Mouse (Mus musculus): ENCODE data around the gene BC048562. TPM values are rescaled to one million over a fixed set of nuclear protein-coding genes. Genes with fewer than 3 reads are reported as not detected.

BC048562 gene
- polyA plus RNA-seq (2012), result not detected in 2 replicates

- TF ChIP-seq GATA1 (IDR thresholded peaks at IDR 0.05; ENCODE audit: low read length), result no peak
Observed at GRCm38 (mm10) chr9:108436182-108436581, at the start of gene BC048562. Gene BC048562, plus strand, starts transcription at chr9:108436482.

DNA sequence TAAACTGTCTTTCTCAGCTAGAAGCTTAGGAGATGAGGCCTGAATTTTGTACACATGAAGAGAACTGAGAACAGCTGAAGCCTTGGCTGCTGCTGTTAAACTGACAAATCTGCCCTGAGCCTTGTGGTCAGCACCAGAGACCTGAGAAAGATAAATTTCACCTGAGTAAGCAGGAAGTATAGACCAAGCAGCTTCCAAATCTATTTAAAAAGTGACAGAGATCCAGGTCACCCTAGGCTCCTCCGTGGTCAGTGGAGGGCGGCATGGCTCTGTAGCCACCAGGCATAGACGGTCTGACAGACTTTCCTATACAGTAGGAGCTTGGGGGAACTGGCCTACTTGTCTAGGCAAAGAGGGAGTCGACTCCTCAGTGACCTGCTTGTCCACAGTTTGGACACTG lies 49.5 kb upstream of the BC048562 start:
- no peak for TF ChIP-seq GATA1 (IDR thresholded peaks at IDR 0.05; ENCODE audit: low read length)

DNA sequence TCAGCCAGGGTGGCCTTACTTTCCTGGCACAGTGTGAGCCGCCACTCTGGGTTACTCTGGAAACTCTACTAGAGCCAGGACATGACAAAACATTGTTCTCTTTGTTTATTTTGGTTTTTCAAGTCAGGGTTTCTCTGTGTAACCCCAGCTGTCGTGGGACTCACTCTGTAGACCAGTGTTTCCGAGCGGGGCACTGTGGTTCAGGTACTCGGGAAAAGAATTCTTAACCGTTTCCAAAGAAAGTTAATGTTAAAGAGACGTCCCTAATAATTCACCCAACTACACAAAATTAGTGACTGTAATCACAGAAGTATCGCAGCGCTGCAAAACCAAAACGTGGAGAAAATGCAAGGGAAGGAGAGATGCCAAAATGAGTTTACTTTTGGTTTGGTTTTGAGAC lies 47.7 kb upstream of the BC048562 start:
- TF ChIP-seq GATA1 (IDR thresholded peaks at IDR 0.05; ENCODE audit: low read length), result no peak

GRCm38 (mm10) chr9:108389220-108389619 lies 47.1 kb upstream of the BC048562 start:
- no peak for TF ChIP-seq GATA1 (IDR thresholded peaks at IDR 0.05; ENCODE audit: low read length)

DNA sequence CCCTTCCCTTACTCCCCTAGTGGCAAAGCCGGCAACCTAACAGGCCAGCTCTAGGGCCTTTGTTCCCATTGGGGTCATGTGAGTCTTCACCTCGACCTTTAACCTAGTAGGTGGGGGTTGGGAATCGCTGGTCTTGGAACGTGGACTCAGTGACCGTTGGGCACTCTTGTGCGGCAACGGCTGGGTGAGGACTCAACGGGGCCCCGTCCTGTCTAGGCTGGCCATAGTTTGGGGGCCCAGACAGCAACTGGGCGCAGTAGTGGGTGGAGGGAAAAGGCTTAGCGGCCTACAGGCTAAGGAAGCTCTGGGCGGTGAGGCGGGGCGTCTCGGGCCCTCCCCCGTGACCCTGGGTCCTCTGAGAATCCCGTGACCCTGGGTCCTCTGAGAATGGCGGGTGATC lies 43.6 kb upstream of the BC048562 start, which contains the start of gene 1700102P08Rik:
TSS of gene 1700102P08Rik (plus strand) at position 130 of the 400 bp plus-strand sequence.
- no peak for TF ChIP-seq GATA1 (IDR thresholded peaks at IDR 0.05; ENCODE audit: low read length)

DNA sequence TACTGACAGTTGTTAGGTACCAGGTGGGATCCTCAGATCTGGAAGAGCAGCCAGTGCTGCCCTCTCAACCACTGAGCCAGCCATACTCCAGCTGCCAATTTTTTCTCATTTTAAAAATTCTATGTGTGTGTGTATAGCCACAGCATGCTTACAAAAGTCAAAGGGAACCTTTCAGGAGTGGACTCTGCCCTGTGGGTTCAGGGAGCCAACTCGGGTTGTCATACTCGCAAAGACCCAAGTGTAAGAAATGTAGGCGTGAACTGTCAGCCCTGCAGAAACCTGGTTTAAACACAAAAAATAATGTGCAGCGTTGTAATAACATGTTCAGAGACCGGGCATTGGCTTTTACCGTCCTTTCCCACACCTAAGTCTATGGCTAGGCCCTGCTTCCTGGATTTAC lies 42.1 kb upstream of the BC048562 start:
- no peak for TF ChIP-seq GATA1 (IDR thresholded peaks at IDR 0.05; ENCODE audit: low read length)

DNA sequence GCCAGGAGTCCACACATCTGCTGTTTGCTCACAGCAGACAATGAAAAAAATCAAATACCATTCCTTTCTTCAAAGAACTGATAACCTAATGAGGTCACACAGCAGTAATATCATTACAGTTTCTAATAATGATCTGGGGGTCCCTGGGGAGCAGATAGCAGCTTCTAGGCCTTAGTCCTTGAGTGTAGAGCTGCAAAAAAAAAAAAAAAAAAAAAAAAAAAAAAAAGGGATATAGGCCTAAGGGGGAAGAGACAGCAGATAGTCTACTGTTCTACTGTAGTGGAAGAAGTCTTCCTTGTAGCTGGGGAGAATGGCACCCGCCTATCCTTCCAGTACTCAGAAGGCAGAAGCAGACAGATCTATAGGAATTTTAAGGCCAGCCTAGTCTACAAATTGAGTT lies 40.9 kb upstream of the BC048562 start:
- no peak for TF ChIP-seq GATA1 (IDR thresholded peaks at IDR 0.05; ENCODE audit: low read length)

DNA sequence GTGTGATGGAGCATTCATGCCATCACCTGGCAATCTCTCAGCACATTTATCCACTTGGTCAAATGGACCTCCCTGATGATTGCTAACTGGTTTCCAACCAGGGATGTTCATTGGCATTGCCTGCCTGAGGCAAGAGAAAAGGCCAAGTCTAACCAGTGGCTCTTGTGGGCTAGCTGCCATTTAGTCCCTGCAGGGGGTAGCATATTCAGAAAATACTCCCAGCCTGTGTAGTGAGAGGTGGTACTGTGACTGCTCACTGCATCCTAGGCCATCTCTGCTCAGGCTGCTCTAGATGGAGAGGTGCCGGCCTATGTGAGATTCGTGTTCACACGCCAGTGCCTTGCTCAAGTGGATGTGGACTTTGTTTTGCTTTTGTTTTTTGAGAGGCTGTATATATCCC lies 38.0 kb upstream of the BC048562 start:
- TF ChIP-seq GATA1 (IDR thresholded peaks at IDR 0.05; ENCODE audit: low read length), result no peak

DNA sequence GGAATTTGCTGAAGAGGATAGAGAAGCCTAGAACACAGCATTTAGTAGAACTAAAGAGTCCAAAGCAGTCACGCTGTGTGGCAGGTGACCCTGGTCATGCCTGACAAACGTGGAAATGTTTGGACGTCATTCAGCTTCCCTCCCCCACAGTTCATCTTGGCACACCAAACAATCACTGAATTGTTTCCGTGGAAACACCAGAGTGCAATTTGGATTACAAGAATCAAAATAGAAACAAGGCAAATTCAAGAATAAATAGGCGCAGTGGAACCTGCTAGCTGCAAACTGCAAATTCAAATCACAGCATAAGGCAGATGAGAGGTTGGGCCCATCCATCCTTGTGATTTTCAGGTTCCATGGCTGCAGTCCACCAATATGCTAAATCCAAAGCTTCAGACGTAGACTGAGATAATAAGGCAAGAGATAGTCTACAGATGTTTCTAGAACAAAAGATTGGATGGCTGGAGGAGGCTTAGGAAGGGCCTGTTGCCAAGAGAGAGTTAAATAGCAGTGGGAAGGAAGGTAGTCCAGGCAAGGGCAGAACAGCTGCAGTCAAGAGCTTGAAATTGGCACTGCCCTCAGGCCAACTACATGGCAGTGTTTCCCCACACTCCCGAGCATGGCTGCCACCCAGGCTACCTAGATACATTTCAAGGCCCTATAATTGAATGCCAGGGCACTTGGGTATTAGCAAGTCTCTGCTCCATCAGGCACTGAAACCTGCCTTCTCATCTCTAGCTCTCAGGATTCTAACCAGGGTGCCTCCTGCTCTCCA lies 34.9 kb upstream of the BC048562 start:
- no peak for TF ChIP-seq GATA1 (IDR thresholded peaks at IDR 0.05; ENCODE audit: low read length)

- no peak for TF ChIP-seq GATA1 (IDR thresholded peaks at IDR 0.05; ENCODE audit: low read length)
Observed at GRCm38 (mm10) chr9:108403081-108403480, 33.2 kb upstream of the BC048562 start.

DNA sequence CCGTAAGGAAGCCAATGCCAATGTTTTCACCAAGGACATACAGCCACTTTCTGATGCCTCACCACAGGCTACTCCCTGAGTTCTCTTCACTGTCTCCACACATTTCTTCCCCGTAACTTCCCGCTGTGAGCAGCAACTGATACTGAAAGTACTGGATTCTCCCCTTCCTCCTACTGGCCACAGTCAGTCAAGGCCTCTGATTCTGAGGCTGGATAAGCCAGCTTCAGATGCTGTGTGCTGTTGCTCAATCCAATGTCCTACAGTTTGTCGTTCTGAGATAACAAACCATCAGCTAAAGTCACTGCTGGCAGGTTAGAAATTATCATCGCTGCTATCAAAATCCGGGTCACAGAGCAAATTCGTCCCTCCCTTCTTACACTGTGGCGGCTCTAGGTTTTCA lies 31.8 kb upstream of the BC048562 start:
- TF ChIP-seq GATA1 (IDR thresholded peaks at IDR 0.05; ENCODE audit: low read length), result no peak

DNA sequence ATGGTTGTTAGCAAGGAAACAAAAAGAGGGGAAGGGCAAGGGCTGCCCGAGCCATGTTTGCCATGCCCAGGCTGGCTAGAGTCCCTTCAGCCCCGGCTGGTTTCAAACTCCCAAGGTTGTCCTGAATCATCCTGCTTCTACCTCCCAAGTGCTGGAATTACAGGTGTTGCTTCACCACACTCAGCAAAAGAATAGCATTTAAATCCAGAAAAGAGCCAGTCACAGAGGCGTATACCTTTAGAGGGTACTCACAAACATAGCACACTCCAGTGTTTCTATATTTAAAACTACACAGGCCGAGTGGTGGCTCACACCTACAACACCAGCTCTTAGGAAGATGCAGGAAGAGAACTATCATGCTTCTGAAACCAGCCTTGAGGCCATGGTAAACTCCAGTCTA lies 26.7 kb upstream of the BC048562 start:
- TF ChIP-seq GATA1 (IDR thresholded peaks at IDR 0.05; ENCODE audit: low read length), result no peak

DNA sequence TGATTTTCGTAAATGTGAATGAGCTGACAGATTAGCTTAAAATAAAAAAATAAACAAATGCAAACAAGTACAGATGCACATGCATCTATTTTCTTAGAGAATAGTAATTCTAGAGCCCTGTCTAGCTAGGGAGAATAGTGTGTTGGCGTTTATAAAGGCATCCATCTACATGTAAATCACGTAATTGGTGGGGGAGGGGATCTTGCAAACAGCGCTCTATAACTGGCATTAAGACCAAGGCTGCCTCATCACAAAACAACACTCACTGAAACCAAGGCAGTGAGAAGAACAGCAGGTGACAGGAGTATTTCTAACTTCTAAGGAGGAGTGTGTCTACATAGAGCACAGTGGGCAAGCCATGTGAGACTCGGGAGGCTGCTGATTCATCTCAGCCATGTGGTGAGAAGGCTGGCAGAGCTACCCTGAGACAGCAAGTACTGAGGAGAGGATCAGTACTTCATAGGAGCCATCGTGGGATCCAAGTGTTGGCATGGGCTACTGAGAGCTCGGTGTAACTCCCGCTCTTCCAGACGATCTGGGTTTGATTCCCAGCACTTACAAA lies 24.8 kb upstream of the BC048562 start:
- TF ChIP-seq GATA1 (IDR thresholded peaks at IDR 0.05; ENCODE audit: low read length), result no peak

GRCm38 (mm10) chr9:108412221-108412620 lies 24.1 kb upstream of the BC048562 start:
- no peak for TF ChIP-seq GATA1 (IDR thresholded peaks at IDR 0.05; ENCODE audit: low read length)

DNA sequence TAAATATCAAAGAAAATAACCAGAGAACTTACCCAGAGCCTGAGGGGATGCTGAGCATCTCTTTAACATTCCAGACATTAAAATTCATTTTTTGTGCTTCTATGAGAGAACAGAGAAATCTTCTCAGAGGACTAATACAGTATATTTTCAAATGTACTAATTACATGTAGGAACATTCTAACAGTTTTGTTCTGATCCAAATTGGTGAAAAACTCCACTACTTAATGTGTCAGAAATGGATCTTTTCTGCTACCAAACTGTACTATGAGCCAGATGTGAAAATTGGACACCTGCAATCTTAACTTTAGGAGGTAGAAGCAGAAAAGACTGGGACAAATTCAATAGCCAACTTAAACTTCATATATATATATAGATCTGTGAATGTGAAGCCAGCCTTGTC lies 7.9 kb upstream of the BC048562 start, which contains the start of gene Ccdc36:
TSS of gene Ccdc36 (minus strand) at position 101 of the 400 bp plus-strand sequence.
- TF ChIP-seq GATA1 (IDR thresholded peaks at IDR 0.05; ENCODE audit: low read length), result no peak

DNA sequence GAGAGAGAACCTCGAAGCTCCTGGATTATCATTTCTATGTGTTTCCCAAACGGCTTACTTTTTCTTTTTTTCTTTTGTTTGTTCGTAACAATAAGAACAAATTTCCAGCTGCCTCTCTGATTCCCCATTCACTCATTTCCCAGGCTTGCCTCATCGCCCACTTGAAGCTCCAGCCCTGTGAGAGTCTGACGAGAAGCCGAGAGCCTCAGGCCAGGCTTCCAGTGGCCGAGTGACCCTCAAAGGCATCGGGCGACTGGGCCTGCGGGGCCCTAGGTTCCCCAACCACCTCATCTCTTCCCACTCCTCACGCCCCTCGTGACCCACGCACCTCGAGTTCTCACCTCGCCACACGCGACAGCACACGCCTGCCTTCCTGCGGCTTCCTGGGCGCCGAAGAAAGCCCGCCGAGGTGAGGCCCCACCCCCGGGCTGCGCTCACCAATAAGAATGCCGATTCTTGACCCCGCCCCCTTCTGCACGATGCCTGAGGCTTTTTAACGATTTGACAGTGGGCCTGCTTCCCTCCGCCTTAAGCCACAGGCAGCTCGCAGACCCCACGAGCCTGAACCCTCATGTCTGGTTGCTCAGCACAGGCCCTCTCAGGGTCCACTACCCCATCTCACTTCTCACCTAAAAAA lies 4.7 kb upstream of the BC048562 start:
- no peak for TF ChIP-seq GATA1 (IDR thresholded peaks at IDR 0.05; ENCODE audit: low read length)

GRCm38 (mm10) chr9:108439176-108439575 lies 2.9 kb downstream of the BC048562 start:
- TF ChIP-seq GATA1 (IDR thresholded peaks at IDR 0.05; ENCODE audit: low read length), result no peak

Measured in G1E-ER4 (cell line).